Mouse (Mus musculus) intestine, embryonic 16.5 days (tissue): ENCODE measurements around the gene Olfr90. TPM values are rescaled to one million over a fixed set of nuclear protein-coding genes. Genes with fewer than 3 reads are reported as not detected.

ENCODE experiments used
- ATAC-seq: fragments of 200-750 bp; cut with Nextera tagmentation; 2 replicates; pipeline ENCODE4 v1.8.0; 2017; ENCODE audit warnings: moderate TSS enrichment, moderate library complexity
- H3K27ac ChIP-seq: fragments of 300-500 bp; sonication (generic); 2 replicates; pipeline ENCODE4 v1.5.1; 2014; ENCODE audit warnings: mild to moderate bottlenecking, low read length
- H3K27me3 ChIP-seq: fragments of 300-500 bp; sonication (generic); replicated peaks from 2 replicates; pipeline ENCODE4 v1.6.1; 2014; ENCODE audit warnings: low read length, control low read depth, mixed read lengths; ENCODE audit not compliant: control insufficient read depth, insufficient read depth
- H3K36me3 ChIP-seq: fragments of 300-500 bp; sonication (generic); 2 replicates; pipeline ENCODE4 v1.6.1; 2014; ENCODE audit warnings: low read length, control low read depth; ENCODE audit not compliant: control insufficient read depth, insufficient read depth
- H3K4me1 ChIP-seq: fragments of 300-500 bp; sonication (generic); 2 replicates; pipeline ENCODE4 v1.6.1; 2014; ENCODE audit warnings: low read length, control low read depth, mixed read lengths; ENCODE audit not compliant: control insufficient read depth, insufficient read depth
- H3K4me2 ChIP-seq: fragments of 300-500 bp; sonication (generic); 2 replicates; pipeline ENCODE4 v1.6.1; 2014; ENCODE audit warnings: low read depth, low read length, control low read depth
- H3K4me3 ChIP-seq: fragments of 300-500 bp; sonication (generic); 2 replicates; pipeline ENCODE4 v1.5.1; 2014; ENCODE audit warnings: mild to moderate bottlenecking, low read length
- H3K9ac ChIP-seq: fragments of 300-500 bp; sonication (generic); 2 replicates; pipeline ENCODE4 v1.6.1; 2014; ENCODE audit warnings: low read depth, low read length
- H3K9me3 ChIP-seq: fragments of 300-500 bp; sonication (generic); 2 replicates; pipeline ENCODE4 v1.6.1; 2016; ENCODE audit warnings: low read length, control low read depth; ENCODE audit not compliant: control insufficient read depth
- WGBS: fragments of 180-500 bp; shearing (Covaris S2); extraction: QIAGEN DNeasy Blood & Tissue Kit; methylation state at CpG from one replicate; pipeline ENCODE4 v1.1.7; 2014; 5-methylcytosine and 5-hydroxymethylcytosine counted together
- polyA plus RNA-seq: library from polyadenylated mRNA; unstranded; fragments of >200 nt; fragmentation: Nextera tagmentation; extraction: Ambion mirVana; gene quantifications from 2 replicates; pipeline ENCODE4 v1.2.1, GENCODE M21; 2015

The Olfr90 gene
- polyA plus RNA-seq, 1 experiment from 2014 or later = not detected

DNA sequence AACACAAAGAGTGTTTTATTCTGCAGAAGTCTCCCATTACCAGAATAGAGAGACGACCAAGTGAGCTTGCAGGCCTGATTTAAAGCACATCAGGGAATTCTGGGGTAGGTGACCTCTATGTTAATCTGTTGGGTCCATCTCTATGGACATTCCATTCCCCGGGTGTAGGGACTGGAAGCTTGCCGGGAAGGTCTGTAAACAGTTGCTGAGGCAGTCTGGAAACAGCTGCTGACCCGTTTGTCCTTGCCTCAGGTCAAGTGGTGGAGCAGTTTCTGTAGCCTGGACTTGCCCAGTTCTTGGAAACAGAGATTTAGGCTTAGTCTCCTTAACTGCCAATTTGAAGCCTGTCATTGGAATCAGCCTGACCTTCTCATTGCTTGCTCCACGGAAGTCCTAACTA is 8.2 kb downstream of the Olfr90 start:
- no peaks in the 10 kb centered on the region for H3K9me3 ChIP-seq
- no peaks in the 10 kb centered on the region for H3K36me3 ChIP-seq
- H3K4me2 ChIP-seq = no peak overlapping the region
- 11% methylated on average over 5 of the region's 5 CpGs for WGBS
- no peaks in the 10 kb centered on the region for H3K4me1 ChIP-seq
- no peak for ATAC-seq
- no peak overlapping the region for H3K4me3 ChIP-seq
- H3K9ac ChIP-seq = no peak overlapping the region
- no peak overlapping the region for H3K27ac ChIP-seq
- no peaks in the 10 kb centered on the region for H3K27me3 ChIP-seq

GRCm38 (mm10) chr17:37078990-37079389 is 9.3 kb downstream of the Olfr90 start:
- Histone ChIP-seq H3K4me3 (no peak overlapping the region), H3K4me2 (no peak overlapping the region), H3K27me3 (no peaks in the 10 kb centered on the region), H3K4me1 (no peaks in the 10 kb centered on the region), H3K9me3 (no peaks in the 10 kb centered on the region), H3K27ac (no peak overlapping the region), H3K36me3 (peaks cover 4% of the 10 kb centered on the region; the same call in 1 of the 2 replicates), H3K9ac (no peak overlapping the region)
- WGBS = 46% methylated on average over 2 of the region's 2 CpGs
- no peak for ATAC-seq

- 59% methylated on average over 1 of the region's 1 CpGs for WGBS
- no peak for ATAC-seq
- Histone ChIP-seq H3K9ac (no peak overlapping the region), H3K4me3 (no peak overlapping the region), H3K27me3 (no peaks in the 10 kb centered on the region), H3K9me3 (no peaks in the 10 kb centered on the region), H3K4me1 (no peaks in the 10 kb centered on the region), H3K4me2 (no peak overlapping the region), H3K27ac (no peak overlapping the region), H3K36me3 (peaks cover 4% of the 10 kb centered on the region; the same call in 1 of the 2 replicates)
Observed at GRCm38 (mm10) chr17:37078193-37078592, 10.1 kb downstream of the Olfr90 start.

DNA sequence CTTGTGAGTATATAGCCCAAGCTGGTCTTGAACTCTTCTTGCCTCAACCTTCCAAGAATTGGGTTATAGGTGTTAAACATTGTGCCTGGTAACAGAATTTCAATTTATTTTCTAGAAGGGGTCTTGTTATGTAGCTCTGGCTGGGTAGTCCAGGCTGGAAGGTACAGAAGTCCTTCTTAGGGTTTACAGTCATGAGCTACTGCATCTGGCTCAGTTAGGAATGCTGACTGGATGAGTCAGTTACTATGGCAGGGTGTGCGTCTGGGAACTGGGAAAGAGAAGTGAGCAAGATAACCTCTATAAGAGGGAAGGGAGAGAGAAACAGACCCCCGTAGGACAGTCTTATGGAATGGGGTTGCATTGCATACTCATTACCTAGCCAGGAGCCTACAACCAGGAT is 12.5 kb downstream of the Olfr90 start:
- H3K4me3 ChIP-seq = no peak overlapping the region
- ATAC-seq = no peak
- H3K9me3 ChIP-seq = no peaks in the 10 kb centered on the region
- H3K36me3 ChIP-seq = peaks cover 4% of the 10 kb centered on the region; the same call in 1 of the 2 replicates
- H3K27me3 ChIP-seq = no peaks in the 10 kb centered on the region
- H3K27ac ChIP-seq = no peak overlapping the region
- no peak overlapping the region for H3K4me2 ChIP-seq
- H3K4me1 ChIP-seq = no peaks in the 10 kb centered on the region
- H3K9ac ChIP-seq = no peak overlapping the region
- WGBS = 87% methylated on average over 2 of the region's 2 CpGs

DNA sequence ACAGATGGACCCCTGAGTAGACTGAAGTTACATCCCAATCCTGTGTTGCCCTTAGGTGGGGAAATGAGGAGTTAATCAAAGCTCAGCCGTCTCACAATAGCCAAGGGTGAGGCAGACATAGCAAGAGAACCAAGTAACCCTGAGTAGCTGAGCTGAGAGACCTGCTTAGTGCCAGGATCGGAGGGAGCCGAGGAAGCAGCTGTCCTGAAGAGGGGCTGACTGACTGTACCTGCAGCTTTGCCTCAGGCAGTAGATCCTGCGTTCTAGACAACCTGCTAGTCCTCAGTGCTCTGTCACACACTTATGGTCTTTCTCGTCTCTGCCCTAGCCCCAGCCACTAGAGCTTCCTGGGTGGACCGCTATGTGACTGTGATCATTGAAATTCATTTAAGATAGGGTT is 13.1 kb downstream of the Olfr90 start:
- H3K9me3 ChIP-seq = no peaks in the 10 kb centered on the region
- no peak overlapping the region for H3K27ac ChIP-seq
- no peaks in the 10 kb centered on the region for H3K27me3 ChIP-seq
- no peak overlapping the region for H3K4me2 ChIP-seq
- no peak for ATAC-seq
- no peak overlapping the region for H3K9ac ChIP-seq
- peaks cover 4% of the 10 kb centered on the region; the same call in 1 of the 2 replicates for H3K36me3 ChIP-seq
- H3K4me3 ChIP-seq = no peak overlapping the region
- no peaks in the 10 kb centered on the region for H3K4me1 ChIP-seq
- WGBS = 93% methylated on average over 6 of the region's 6 CpGs

- Histone ChIP-seq H3K27ac (no peak overlapping the region), H3K27me3 (no peaks in the 10 kb centered on the region), H3K36me3 (peaks cover 4% of the 10 kb centered on the region; the same call in 1 of the 2 replicates), H3K9me3 (no peaks in the 10 kb centered on the region), H3K4me2 (no peak overlapping the region), H3K4me1 (no peaks in the 10 kb centered on the region), H3K4me3 (no peak overlapping the region), H3K9ac (no peak overlapping the region)
- 64% methylated on average over 11 of the region's 11 CpGs for WGBS
- no peak for ATAC-seq
Observed at GRCm38 (mm10) chr17:37072730-37073276, 15.5 kb downstream of the Olfr90 start.

- Histone ChIP-seq H3K27ac (no peak overlapping the region), H3K9me3 (no peaks in the 10 kb centered on the region), H3K9ac (no peak overlapping the region), H3K4me2 (no peak overlapping the region), H3K4me3 (no peak overlapping the region), H3K36me3 (peaks cover 4% of the 10 kb centered on the region; the same call in 1 of the 2 replicates), H3K27me3 (no peaks in the 10 kb centered on the region), H3K4me1 (no peaks in the 10 kb centered on the region)
- ATAC-seq = no peak
- 80% methylated on average over 12 of the region's 12 CpGs for WGBS
Observed at GRCm38 (mm10) chr17:37072080-37072729, 16.1 kb downstream of the Olfr90 start.

DNA sequence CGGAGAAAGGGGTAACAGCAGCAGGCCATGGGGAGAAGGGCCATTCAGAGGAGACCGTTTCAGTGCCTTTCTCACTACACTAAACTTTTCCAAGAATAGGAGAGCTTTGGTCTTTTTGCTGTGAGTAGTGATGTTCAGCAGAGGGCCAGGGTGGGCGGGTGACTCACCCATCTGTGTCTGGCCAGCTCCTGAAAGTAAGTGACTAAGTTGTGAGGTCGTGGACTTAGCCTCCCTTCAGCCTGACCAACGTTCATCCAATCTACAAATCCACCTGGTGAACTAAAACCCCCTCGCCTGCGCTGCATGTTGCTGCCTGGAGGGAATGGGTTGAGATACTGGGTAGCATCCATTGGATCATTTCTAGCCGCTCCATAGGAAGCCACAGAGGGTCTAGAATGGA is 18.2 kb downstream of the Olfr90 start:
- no peaks in the 10 kb centered on the region for H3K27me3 ChIP-seq
- H3K4me2 ChIP-seq = no peak overlapping the region
- no peak overlapping the region for H3K9ac ChIP-seq
- H3K9me3 ChIP-seq = no peaks in the 10 kb centered on the region
- peaks cover 4% of the 10 kb centered on the region; the same call in 1 of the 2 replicates for H3K36me3 ChIP-seq
- H3K27ac ChIP-seq = no peak overlapping the region
- WGBS = 85% methylated on average over 8 of the region's 8 CpGs
- H3K4me3 ChIP-seq = no peak overlapping the region
- ATAC-seq = no peak
- no peaks in the 10 kb centered on the region for H3K4me1 ChIP-seq

DNA sequence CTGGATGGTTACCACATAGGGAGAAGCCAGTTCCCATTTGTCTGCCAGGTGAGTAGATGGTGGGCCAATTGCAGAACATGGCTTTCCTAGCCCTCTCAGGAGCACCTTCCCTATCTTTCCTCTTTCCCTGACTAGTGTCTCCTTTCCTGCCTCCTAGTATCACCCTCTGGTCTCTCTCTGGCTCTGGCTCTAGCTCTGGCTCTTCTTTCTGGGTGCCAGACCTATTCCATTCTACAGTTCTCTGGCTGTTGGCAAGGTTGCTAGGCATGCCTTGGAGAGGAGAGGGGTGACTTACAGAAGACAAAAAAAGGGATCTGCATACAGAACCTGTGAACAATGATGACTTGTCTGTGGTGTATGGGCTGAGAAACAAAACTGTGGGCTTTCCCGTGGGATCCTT is 20.4 kb downstream of the Olfr90 start:
- no peak overlapping the region for H3K27ac ChIP-seq
- WGBS = 90% methylated on average over 1 of the region's 1 CpGs
- no peak overlapping the region for H3K4me3 ChIP-seq
- no peaks in the 10 kb centered on the region for H3K9me3 ChIP-seq
- no peaks in the 10 kb centered on the region for H3K36me3 ChIP-seq
- no peaks in the 10 kb centered on the region for H3K27me3 ChIP-seq
- H3K4me2 ChIP-seq = no peak overlapping the region
- H3K4me1 ChIP-seq = no peaks in the 10 kb centered on the region
- H3K9ac ChIP-seq = no peak overlapping the region
- no peak for ATAC-seq

DNA sequence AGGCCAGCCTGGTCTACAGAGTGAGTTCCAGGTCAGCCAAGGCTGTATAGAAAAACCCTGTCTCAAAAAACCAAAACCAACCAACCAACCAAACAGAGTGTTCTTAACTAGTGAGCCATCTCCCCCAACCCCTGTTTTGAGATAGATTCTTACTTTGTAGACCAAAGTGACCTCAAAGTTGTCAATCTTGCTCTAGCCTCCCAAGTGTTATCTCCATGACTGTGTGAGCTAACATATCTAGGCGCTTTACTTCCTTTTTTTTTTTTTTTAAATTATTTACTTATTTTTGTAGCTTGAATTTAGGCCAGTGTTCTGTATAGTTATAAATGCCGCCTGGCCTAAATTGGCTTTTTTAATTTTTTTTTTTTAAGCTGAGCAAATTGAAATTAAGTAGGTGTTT is 22.3 kb downstream of the Olfr90 start:
- H3K27ac ChIP-seq = no peak overlapping the region
- H3K4me1 ChIP-seq = no peaks in the 10 kb centered on the region
- no peak overlapping the region for H3K4me2 ChIP-seq
- no peak overlapping the region for H3K9ac ChIP-seq
- no peaks in the 10 kb centered on the region for H3K36me3 ChIP-seq
- no peak overlapping the region for H3K4me3 ChIP-seq
- no peak for ATAC-seq
- WGBS = 90% methylated on average over 2 of the region's 2 CpGs
- H3K27me3 ChIP-seq = no peaks in the 10 kb centered on the region
- H3K9me3 ChIP-seq = no peaks in the 10 kb centered on the region
